Mouse (Mus musculus) embryo, embryonic 11 days (tissue): ENCODE results near the gene Mat2a.
A peak's percentile ranks its signal among the peaks of the same experiment; 100 is the strongest.
"Not testable (repeated sequence)": the region's sequence is repeated elsewhere in the genome, so short reads cannot be mapped to it uniquely, and the experiment has no call there.

Experiments
- DNase-seq: peaks from one replicate; pipeline ENCODE4 v3.0.0-alpha.2; 2015

Mat2a gene

DNA sequence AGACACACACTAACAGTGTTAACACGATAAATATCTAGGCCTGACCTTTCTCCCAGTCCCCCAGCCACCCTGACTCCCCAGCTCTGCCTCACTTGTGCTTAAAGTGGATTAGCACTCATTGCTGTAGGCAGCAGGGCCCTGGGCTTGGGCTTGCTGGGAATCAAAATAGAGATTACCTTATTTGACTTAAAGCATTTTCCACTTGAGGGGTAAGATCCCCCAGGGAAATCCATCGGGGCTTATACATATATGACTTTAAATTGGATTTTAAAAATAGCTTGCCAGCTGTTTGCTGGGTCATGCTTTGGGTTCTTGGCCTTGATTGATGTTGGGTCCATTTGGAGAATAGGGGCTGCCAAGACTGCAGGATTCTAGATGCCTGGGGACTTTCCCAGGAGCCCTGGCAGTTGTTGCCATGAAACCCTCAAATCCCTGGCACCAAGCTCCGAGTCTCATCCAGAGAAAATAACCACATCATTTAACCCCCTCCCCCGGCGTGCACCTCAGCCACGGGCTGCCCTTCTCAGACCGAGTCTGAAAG is 15.5 kb upstream of the Mat2a start:
- no peak for DNase-seq

GRCm38 (mm10) chr6:72454072-72454746 is 14.9 kb upstream of the Mat2a start:
- no peak for DNase-seq

GRCm38 (mm10) chr6:72453578-72453977 is 14.2 kb upstream of the Mat2a start:
- DNase-seq, result no peak

DNA sequence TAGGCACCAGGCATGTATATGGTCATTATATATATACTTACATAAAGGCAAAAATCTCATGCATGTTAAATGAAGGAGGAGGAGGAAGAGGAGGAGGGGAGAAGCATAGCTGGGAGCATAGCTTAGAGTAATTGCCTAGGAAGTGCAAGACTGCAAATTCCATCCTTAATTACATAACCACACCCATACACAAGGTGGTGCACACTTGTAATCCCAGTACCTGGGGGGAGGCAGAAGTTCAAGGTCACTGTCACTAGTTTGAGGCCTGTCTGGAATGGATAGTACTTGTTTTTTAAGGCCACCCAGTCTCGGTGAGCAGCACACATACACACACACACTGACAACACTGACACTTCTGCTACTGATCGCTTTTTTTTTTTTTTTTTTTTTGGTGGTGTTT is 13.0 kb upstream of the Mat2a start:
- DNase-seq, result no peak

DNA sequence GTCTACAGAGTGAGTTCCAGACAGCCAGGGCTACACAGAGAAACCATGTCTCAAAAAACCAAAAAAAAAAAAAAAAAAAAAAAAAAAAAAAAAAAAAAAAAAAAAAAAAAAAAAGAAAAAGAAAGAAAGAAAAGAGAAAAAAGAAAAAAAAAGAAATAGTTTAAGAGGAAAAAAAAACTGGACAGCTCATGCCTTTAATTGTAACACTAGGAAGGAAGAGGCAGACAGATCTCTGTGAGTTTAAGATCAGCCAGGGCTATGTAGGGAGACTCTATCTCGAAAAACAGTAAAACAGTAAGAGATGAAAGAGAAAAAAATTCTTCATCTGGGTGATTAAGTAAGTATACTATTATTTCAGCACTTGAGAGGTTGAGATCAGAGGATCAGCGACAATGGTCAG is 12.4 kb upstream of the Mat2a start:
- not testable (repeated sequence) for DNase-seq

GRCm38 (mm10) chr6:72447487-72447886 is 8.1 kb upstream of the Mat2a start:
- DNase-seq, result no peak

DNA sequence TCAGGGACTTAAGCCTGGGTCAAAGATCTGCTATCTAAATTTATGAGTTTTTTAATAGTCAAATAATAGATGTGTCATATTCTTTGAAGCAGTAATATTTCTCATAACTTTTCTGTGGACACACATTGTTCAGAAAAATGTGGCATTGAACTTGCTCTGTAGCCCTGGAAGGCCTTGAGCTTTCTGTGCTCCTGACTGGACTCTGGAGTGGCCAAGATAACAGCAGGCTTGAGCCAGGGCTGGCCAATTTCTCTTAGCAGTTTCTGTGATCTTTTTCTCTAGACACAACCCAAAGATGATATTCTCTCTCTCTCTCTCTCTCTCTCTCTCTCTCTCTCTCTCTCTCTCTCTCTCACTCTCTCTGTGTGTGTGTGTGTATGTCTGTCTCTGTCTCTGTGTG is 5.7 kb upstream of the Mat2a start:
- DNase-seq, result no peak

GRCm38 (mm10) chr6:72442921-72443604 is 3.7 kb upstream of the Mat2a start:
- no peak for DNase-seq

- DNase-seq, result peak; percentile 47
These were observed 1.0 kb upstream of the Mat2a start for GRCm38 (mm10) chr6:72440186-72440990.

GRCm38 (mm10) chr6:72438862-72439354 is 450 bp downstream of the Mat2a start:
- peak; percentile 88 for DNase-seq

DNA sequence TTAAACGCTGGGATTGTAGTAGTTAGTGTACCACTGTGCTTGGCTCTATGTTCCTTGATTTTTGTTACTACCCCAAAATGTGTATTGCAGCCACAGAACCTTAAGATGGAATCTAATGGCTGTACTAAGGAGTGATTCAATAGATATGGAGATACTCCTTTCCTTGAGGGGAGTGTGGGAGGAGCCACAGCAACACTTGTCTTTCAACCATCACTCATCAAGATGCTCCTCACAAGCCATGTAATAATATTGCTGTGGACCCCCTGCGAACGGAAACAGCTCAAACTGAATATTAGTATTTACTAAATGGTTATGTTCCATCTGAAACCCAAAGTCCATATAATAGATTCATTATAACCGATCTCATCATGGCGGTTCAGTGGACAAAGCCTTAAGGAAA is 1.1 kb downstream of the Mat2a start:
- no peak for DNase-seq

GRCm38 (mm10) chr6:72432153-72432552 is 7.2 kb downstream of the Mat2a start:
- no peak for DNase-seq

GRCm38 (mm10) chr6:72430989-72431921 is 8.1 kb downstream of the Mat2a start:
- no peak for DNase-seq

GRCm38 (mm10) chr6:72429061-72429842 is 10.1 kb downstream of the Mat2a start:
- DNase-seq, result no peak

DNA sequence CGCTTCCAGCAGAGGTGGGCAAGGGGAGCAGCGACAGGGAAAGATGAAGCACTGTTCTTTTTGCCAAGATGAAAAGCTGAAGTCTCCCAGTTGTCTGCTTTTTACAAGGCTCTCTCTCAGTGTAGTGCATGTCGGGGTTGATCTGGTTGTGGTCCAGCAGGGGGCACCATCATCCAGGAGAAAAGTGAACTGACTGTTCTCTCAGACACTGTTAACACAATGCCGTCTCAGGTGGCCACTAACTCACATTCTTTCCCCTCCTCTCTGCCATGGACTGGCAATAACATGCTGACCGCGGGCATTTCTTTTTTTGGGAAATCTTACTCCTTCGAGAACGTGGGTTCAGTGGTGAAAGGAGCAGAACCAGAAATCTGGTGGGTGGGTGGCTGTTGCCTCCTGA is 11.3 kb downstream of the Mat2a start:
- peak; percentile 82 for DNase-seq

DNA sequence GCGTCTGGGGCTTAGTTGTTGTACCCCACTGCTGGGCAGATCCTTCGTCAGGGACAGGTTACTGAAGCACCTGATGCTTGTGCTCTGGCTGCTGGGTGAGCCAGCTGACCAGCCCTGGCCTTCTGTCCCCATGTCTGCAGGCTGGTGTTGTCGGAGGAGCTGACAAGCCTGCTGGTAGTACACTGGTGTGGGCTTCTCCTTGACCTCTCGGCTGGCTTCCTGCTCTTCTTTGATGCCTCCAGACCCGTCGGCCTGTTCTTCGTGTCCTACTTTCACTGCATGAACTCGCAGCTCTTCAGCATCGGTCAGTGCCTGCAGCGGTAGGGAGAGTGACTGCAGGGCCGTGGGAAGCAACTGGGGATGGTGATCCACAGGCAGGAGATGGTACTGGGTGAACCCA is 13.7 kb downstream of the Mat2a start:
- no peak for DNase-seq

DNA sequence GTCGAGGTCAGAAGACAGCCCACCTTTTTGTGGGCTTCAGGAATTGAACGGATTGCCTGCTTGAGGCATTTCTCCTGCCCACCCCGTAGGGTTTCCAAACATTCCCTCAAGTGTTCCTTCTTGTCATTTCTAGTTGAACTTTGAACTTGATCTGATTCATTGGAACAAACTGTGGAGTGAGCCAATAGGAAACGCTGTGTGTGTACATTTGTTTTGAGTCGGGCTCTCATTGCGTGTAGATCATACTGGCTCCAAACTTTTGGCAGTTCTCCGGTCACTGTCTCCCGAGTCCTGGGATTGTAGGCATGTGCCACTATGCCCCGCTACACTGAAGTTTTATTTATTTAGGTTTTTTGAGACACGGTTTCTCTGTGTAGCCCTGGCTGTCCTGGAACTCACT is 18.5 kb downstream of the Mat2a start:
- DNase-seq, result no peak

- no peak for DNase-seq
These were observed 19.6 kb downstream of the Mat2a start for GRCm38 (mm10) chr6:72419806-72420205.

- DNase-seq, result no peak
These were observed 21.1 kb downstream of the Mat2a start for GRCm38 (mm10) chr6:72418279-72418678.

DNA sequence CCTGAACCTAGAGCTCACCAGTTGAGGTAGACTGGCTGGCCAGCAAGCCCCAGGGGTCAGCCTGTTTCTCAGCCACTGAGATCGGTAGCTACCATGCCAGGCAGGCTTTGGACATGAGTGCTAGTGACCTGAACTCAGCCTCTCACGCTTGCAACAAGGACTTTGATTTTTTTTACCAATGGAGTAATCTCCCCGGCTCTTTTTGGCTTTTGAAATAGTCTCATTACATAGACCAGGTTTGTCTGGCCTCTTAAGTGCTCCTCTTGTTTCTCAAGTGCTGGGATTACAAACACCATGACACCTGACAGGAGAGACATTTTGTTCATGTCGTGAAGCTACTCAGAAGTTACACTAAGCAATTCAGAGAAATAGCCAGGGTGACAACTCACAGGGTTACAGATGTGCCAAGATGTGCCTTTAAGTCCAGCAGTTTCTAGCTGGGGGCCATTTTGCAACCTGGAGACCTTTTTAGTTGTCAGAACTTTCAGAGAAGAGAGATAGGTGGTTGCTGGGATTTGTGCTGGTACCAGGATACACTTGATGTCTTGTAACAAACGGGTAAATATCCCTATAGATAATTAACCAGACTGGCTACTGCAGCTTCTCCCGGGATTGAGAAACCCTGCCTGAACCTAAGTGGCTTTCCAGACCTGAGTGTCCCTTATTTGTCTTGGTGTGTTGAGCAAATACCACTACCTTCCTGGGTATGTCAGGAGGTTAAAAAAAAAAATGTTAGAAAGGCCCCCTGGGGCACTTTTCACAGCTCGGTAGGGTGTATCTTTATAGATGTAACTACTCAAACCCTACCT is 23.2 kb downstream of the Mat2a start:
- no peak for DNase-seq

GRCm38 (mm10) chr6:72415181-72415580 is 24.2 kb downstream of the Mat2a start:
- DNase-seq, result no peak
